Mouse (Mus musculus) olfactory bulb, adult 2 months (tissue): ENCODE results near the gene Dhx40.

Source experiments
- CTCF ChIP-seq: fragments of 200-500 bp; IDR thresholded peaks from 2 replicates; pipeline ENCODE4 v1.5.1; 2012; ENCODE audit warnings: low read depth, mild to moderate bottlenecking, low read length, moderate library complexity; ENCODE audit not compliant: insufficient read depth
- POLR2A ChIP-seq: fragments of 200-500 bp; IDR thresholded peaks from 2 replicates; pipeline ENCODE4 v1.6.1; 2012; ENCODE audit warnings: mild to moderate bottlenecking, low read depth, low read length, moderate library complexity; ENCODE audit not compliant: insufficient read depth

- TF ChIP-seq CTCF: no peak
- no peak for TF ChIP-seq POLR2A
Measured at GRCm38 (mm10) chr11:86819536-86819935, 12.0 kb upstream of the Dhx40 start.
